Mouse (Mus musculus) cerebellum, adult 9-10 months (tissue): Measurements from ENCODE around the gene Zrsr1.

Source experiments
- DNase-seq: peaks from one replicate; pipeline ENCODE4 v3.0.0; 2022

Gene Zrsr1

DNA sequence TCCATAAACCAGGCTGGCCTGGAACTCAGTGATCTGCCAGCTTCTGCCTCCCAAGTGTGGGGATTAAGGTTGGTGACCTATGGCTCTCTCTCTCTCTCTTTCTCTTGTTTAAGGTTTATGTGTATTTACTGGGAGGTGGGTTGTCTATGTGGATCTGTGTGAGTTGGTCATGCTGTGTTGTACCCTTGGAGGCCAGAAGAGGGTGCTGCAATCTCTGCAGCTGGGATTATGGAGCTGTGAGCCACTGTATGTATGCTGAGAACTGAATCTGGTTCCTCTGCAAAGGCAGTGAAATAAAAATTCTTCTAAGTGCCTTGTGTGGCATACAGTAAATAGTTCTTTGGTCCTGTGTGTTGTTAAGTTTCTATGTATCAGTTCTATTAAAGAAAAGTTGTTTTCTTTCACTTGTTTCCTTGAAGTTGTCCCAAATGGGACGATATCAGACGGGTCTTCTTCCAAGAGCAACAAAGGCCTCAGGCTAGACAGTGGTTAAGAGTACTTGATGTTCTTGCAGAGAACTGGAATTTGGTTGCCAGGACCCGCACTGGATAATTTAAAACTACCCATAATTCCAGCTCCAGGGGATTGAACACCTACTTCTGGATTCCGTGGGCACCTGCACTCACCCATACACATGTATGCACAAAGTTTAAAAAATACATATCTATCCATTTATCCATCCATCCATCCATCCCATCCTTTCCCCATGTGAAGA is 41.9 kb downstream of the Zrsr1 start:
- DNase-seq = no peak

DNA sequence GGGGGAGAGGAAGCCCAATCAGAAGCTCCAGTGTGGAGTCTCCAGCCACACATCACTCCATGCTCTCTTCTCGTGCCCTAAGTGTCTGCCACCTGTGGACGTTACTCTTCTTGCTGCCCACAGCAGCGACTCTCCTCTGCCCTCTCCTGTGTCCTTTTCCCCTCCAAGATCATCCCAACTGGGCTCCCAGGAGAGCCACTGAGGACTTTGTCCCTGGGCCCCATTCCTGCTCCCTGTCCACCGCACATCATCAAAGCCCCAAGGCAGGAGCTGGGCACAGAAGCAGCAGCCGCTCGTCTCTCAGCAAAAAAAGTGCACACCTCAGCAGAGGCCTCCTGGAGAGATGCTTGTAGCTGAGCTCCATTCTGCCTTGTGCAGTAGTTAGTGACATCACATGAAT is 43.2 kb downstream of the Zrsr1 start:
- DNase-seq = no peak

DNA sequence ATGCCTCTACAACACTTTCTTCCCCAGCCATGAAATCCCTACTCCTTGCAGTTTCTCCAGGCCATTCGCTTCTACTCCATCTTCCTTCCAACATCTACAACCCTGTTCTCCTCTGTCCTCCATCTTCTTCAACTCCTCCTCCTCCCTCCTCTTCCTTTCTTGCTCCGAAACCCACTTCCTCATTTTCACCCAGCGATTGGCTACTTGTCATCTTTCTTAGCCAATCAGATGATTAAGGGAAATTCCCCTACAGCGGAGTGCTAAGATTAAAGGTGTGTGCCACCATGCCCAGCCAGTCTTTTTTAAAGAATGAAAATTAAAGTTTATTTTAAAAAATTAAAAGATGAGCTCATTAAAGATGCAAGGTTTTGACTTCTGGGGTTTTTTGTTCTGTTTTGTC is 46.1 kb downstream of the Zrsr1 start:
- no peak for DNase-seq

DNA sequence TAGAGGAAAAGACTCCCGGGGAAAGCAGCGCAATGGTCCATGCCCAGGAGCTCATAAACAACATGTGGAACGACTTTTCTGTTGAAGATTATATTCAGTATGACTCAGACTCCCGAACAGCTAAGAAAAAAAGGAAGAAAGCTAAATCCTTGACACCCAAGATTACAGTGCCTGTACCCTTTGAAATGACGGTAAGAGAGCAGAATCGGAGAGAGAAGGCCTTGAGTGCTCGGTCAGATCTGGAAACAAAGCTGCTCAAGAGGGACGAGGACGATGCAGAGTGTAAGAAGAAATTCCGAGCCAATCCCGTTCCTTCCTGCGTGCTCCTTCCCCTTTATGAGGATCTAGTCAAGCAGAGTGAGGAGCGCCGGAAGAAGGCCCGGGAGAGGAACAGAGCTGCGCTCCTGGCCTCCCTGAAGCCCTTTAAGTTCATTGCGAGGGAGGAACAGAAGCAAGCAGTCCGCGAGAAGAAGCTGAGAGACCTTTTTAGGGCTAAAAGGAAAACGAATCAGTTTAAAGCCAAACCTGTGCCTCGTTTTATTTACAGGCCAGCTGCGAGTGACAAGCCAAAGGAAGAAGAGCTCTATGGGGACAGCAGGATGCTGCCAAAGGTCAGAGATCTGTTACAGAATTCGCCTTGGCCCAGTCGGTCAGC is 48.4 kb downstream of the Zrsr1 start:
- DNase-seq = no peak

DNA sequence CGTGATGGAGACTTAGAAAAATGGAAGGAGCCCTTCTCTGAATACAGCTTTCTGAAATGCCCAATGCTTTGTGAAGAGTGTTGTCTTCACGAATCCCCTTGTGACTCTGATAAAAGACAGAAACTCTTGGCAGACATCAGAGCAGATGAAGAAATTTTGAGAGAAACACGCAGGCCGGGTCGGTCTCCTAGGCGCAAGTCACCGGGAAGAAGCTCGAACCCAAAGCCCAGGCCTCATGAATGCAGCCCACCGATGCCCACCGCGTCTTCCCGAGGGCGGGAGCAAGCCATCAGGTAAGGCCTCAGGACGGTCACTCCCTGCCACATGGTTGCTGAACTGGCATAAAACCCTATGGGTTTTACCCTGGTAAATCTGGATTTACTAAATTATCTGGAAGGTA is 49.0 kb downstream of the Zrsr1 start:
- no peak for DNase-seq

DNA sequence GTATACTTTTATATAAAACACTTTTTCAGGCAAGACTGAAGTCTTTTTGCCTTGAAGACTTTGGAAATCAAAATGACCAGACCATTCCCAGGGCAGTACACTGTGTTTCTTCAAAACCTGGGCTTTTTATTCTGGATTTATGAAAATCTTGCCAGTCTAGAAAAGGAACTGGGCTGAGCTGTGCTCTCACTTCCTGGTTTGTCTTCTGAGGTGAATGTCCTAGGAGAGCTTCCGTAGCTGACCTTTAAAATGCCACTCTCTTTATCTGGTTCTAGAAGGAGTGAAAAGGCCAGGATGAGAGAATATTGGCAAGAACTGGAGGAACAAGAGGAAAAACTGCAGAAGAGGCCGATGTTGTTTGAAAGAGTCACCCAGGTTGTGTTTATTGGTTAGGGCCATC is 51.4 kb downstream of the Zrsr1 start:
- DNase-seq = no peak

DNA sequence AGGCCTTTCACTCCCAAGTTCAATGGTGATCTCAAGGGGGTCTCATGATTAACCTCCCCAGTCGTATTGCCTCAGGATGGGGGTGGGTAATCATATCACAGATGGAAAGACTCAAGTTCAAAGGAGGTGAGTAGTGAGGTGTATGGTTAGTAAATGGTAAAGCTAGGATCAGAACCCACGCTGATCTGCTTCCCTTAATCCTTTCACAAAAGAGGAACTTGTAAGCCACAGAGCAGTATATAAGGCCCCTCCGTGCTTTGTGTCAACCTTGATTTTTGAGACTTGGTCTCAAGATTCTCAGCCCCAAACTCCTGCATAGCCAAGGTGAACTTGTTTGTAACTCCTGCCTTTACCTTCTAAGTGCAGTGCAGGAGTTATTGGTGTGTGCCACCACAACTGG is 52.4 kb downstream of the Zrsr1 start:
- DNase-seq = no peak
